Mouse (Mus musculus): Measurements from ENCODE around the gene Azi2. TPM values are rescaled to one million over a fixed set of nuclear protein-coding genes. Genes with fewer than 3 reads are reported as not detected.

Azi2 gene
- polyA plus RNA-seq (2012; rRNA removed): 54.8 and 60.1 TPM in 2 replicates

- TF ChIP-seq POLR2A (IDR thresholded peaks at IDR 0.05; ENCODE audit: control insufficient read depth, low read depth, low read length) (peak; percentile 82), CTCF (IDR thresholded peaks at IDR 0.05; ENCODE audit: control insufficient read depth, insufficient read depth, insufficient replicate concordance, low read depth, low read length) (peak; percentile 71; the same call in 1 of the 2 replicates)
- peak within 1 kb of the TSS; percentile 92 for H3K27ac ChIP-seq (ENCODE audit: control insufficient read depth, insufficient read depth, low read depth, low read length)
- no peaks in the 10 kb centered on the region for H3K27me3 ChIP-seq (ENCODE audit: control insufficient read depth, insufficient read depth, low read length)
Measured at GRCm38 (mm10) chr9:118040218-118041021, at the start of gene Azi2. Gene Azi2, plus strand, starts transcription at chr9:118040499.

DNA sequence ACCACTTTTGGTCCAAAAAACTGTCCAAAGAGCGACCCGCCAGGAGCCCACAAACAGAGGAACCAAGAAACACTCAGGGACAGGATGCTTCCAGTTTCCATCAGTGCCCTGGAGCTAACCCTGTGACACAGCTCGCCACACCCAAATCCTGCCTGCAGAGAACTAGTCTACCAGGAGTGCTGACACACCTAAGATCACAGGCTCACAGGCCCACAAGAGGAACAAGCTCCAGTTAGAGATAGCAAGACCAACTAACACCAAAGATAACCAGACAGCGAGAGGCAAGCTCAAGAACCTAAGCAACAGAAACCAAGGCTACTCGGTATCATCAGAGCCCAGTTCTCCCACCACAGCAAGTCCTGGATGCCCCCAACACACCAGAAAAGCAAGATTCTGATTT is 43.7 kb upstream of the Azi2 start:
- no peak for TF ChIP-seq CTCF (IDR thresholded peaks at IDR 0.05; ENCODE audit: control insufficient read depth, insufficient read depth, insufficient replicate concordance, low read depth, low read length)
- TF ChIP-seq POLR2A (IDR thresholded peaks at IDR 0.05; ENCODE audit: control insufficient read depth, low read depth, low read length): no peak
- Histone ChIP-seq H3K27ac (ENCODE audit: control insufficient read depth, insufficient read depth, low read depth, low read length) (no peak overlapping the region), H3K4me3 (ENCODE audit: control insufficient read depth, low read depth, low read length) (no peak overlapping the region), H3K36me3 (ENCODE audit: control insufficient read depth, insufficient read depth, low read length) (no peaks in the 10 kb centered on the region), H3K4me1 (ENCODE audit: control insufficient read depth, insufficient read depth, low read length) (no peaks in the 10 kb centered on the region), H3K27me3 (ENCODE audit: control insufficient read depth, insufficient read depth, low read length) (no peaks in the 10 kb centered on the region)

More at GRCm38 (mm10) chr9:118040218-118041021, at the start of gene Azi2:
- H3K36me3 ChIP-seq (ENCODE audit: control insufficient read depth, insufficient read depth, low read length): no peaks in the 10 kb centered on the region
- no peaks in the 10 kb centered on the region for H3K4me1 ChIP-seq (ENCODE audit: control insufficient read depth, insufficient read depth, low read length)
- H3K4me3 ChIP-seq (ENCODE audit: control insufficient read depth, low read depth, low read length): peak within 1 kb of the TSS; percentile 93

- no peaks in the 10 kb centered on the region for H3K27me3 ChIP-seq (ENCODE audit: control insufficient read depth, insufficient read depth, low read length)
- no peak for TF ChIP-seq POLR2A (IDR thresholded peaks at IDR 0.05; ENCODE audit: control insufficient read depth, low read depth, low read length)
- no peak for TF ChIP-seq CTCF (IDR thresholded peaks at IDR 0.05; ENCODE audit: control insufficient read depth, insufficient read depth, insufficient replicate concordance, low read depth, low read length)
- no peak overlapping the region for H3K4me3 ChIP-seq (ENCODE audit: control insufficient read depth, low read depth, low read length)
- no peaks in the 10 kb centered on the region for H3K4me1 ChIP-seq (ENCODE audit: control insufficient read depth, insufficient read depth, low read length)
- H3K36me3 ChIP-seq (ENCODE audit: control insufficient read depth, insufficient read depth, low read length): no peaks in the 10 kb centered on the region
- no peak overlapping the region for H3K27ac ChIP-seq (ENCODE audit: control insufficient read depth, insufficient read depth, low read depth, low read length)
Measured at GRCm38 (mm10) chr9:118001488-118001887, 38.8 kb upstream of the Azi2 start.

DNA sequence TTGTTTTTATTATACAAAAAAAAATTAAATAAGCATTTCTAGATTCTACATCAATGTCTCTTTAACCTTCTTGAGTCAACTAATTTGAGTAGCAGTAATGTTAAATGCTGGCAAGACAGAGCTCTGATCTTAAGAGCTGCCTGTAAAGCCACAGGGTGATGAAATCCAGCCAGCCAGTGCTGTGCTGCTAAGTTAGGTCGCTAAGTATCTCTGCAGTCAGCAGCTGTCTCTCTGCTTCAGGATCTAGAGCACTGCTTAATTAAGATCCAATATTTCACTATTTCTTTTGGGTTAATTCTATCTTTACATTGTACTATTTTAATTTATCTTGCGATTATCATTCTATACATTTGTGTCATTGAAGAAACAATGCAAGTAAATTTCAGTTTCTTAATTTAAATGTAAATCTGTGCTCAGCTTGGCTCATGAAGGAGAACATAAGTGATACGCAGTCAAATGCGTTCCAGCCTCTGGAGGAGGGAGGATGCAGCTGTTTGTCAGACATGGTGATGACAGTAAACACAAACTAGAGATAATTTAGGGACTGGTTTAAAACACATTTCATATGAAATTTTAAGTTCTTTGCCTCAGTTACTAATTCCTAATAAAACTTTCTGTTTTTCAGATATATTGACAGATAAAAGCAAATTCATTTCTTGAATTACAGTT is 36.9 kb upstream of the Azi2 start:
- Histone ChIP-seq H3K36me3 (ENCODE audit: control insufficient read depth, insufficient read depth, low read length) (no peaks in the 10 kb centered on the region), H3K4me3 (ENCODE audit: control insufficient read depth, low read depth, low read length) (no peak overlapping the region), H3K4me1 (ENCODE audit: control insufficient read depth, insufficient read depth, low read length) (no peaks in the 10 kb centered on the region), H3K27ac (ENCODE audit: control insufficient read depth, insufficient read depth, low read depth, low read length) (no peak overlapping the region), H3K27me3 (ENCODE audit: control insufficient read depth, insufficient read depth, low read length) (no peaks in the 10 kb centered on the region)
- TF ChIP-seq POLR2A (IDR thresholded peaks at IDR 0.05; ENCODE audit: control insufficient read depth, low read depth, low read length) (no peak), CTCF (IDR thresholded peaks at IDR 0.05; ENCODE audit: control insufficient read depth, insufficient read depth, insufficient replicate concordance, low read depth, low read length) (no peak)

- Histone ChIP-seq H3K36me3 (ENCODE audit: control insufficient read depth, insufficient read depth, low read length) (no peaks in the 10 kb centered on the region), H3K4me1 (ENCODE audit: control insufficient read depth, insufficient read depth, low read length) (no peaks in the 10 kb centered on the region), H3K4me3 (ENCODE audit: control insufficient read depth, low read depth, low read length) (no peak overlapping the region), H3K27me3 (ENCODE audit: control insufficient read depth, insufficient read depth, low read length) (no peaks in the 10 kb centered on the region), H3K27ac (ENCODE audit: control insufficient read depth, insufficient read depth, low read depth, low read length) (no peak overlapping the region)
- no peak for TF ChIP-seq CTCF (IDR thresholded peaks at IDR 0.05; ENCODE audit: control insufficient read depth, insufficient read depth, insufficient replicate concordance, low read depth, low read length)
- TF ChIP-seq POLR2A (IDR thresholded peaks at IDR 0.05; ENCODE audit: control insufficient read depth, low read depth, low read length): no peak
Measured at GRCm38 (mm10) chr9:118003937-118004336, 36.4 kb upstream of the Azi2 start.

DNA sequence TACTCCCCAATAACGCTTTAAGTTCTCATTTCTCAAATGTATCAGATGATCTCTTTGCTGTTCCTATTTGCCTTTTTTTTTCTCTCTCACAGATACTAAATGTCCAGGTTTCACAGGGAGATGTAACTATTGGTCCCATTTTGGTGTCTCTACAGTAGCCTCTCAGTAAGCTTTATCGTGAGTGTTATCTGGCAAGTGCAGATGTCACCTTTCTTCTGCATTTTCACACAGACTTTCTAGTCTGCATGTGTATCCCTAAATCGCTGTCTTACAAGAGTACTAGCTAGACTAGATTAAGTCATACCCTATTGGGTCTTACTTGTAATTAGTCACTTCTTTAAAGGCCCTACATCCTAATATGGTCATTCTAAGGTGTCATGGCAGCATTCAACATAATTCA is 27.4 kb upstream of the Azi2 start:
- Histone ChIP-seq H3K27ac (ENCODE audit: control insufficient read depth, insufficient read depth, low read depth, low read length) (no peak overlapping the region), H3K4me3 (ENCODE audit: control insufficient read depth, low read depth, low read length) (no peak overlapping the region), H3K27me3 (ENCODE audit: control insufficient read depth, insufficient read depth, low read length) (no peaks in the 10 kb centered on the region), H3K4me1 (ENCODE audit: control insufficient read depth, insufficient read depth, low read length) (no peaks in the 10 kb centered on the region), H3K36me3 (ENCODE audit: control insufficient read depth, insufficient read depth, low read length) (no peaks in the 10 kb centered on the region; the same call in 1 of the 2 replicates)
- no peak for TF ChIP-seq POLR2A (IDR thresholded peaks at IDR 0.05; ENCODE audit: control insufficient read depth, low read depth, low read length)
- no peak for TF ChIP-seq CTCF (IDR thresholded peaks at IDR 0.05; ENCODE audit: control insufficient read depth, insufficient read depth, insufficient replicate concordance, low read depth, low read length)

- no peaks in the 10 kb centered on the region for H3K36me3 ChIP-seq (ENCODE audit: control insufficient read depth, insufficient read depth, low read length)
- no peak for TF ChIP-seq CTCF (IDR thresholded peaks at IDR 0.05; ENCODE audit: control insufficient read depth, insufficient read depth, insufficient replicate concordance, low read depth, low read length)
- no peak for TF ChIP-seq POLR2A (IDR thresholded peaks at IDR 0.05; ENCODE audit: control insufficient read depth, low read depth, low read length)
- H3K4me3 ChIP-seq (ENCODE audit: control insufficient read depth, low read depth, low read length): no peak overlapping the region
- no peaks in the 10 kb centered on the region for H3K4me1 ChIP-seq (ENCODE audit: control insufficient read depth, insufficient read depth, low read length)
- no peak overlapping the region for H3K27ac ChIP-seq (ENCODE audit: control insufficient read depth, insufficient read depth, low read depth, low read length)
- H3K27me3 ChIP-seq (ENCODE audit: control insufficient read depth, insufficient read depth, low read length): no peaks in the 10 kb centered on the region
Measured at GRCm38 (mm10) chr9:118024966-118025365, 15.3 kb upstream of the Azi2 start.

All from testis, adult 2 months (tissue).